Mouse (Mus musculus) spleen, adult 2 months (tissue): ENCODE data around the gene Cd5. TPM values are rescaled to one million over a fixed set of nuclear protein-coding genes. Genes with fewer than 3 reads are reported as not detected.

ENCODE experiments used
- DNase-seq, 2 experiments: peaks; one replicate each; pipeline versions ENCODE4 v3.0.0 to v3.0.0-alpha.2; 2012 to 2021; ENCODE audit warnings: low spot score in 2 of 2, low read depth in 1 of 2
- H3K27ac ChIP-seq: fragments of 200-500 bp; 2 replicates; pipeline ENCODE4 v1.5.1; 2012; ENCODE audit warnings: low read length, inconsistent platforms; ENCODE audit not compliant: insufficient read depth
- H3K27me3 ChIP-seq: fragments of 200-500 bp; 2 replicates; pipeline ENCODE4 v1.6.1; 2012; ENCODE audit warnings: mild to moderate bottlenecking, moderate library complexity, low read length, inconsistent platforms; ENCODE audit not compliant: control insufficient read depth, insufficient read depth
- H3K36me3 ChIP-seq: fragments of 200-500 bp; 2 replicates; pipeline ENCODE4 v1.6.1; 2012; ENCODE audit warnings: mild to moderate bottlenecking, low read length, inconsistent platforms; ENCODE audit not compliant: control insufficient read depth, insufficient read depth
- H3K4me1 ChIP-seq: fragments of 200-500 bp; 2 replicates; pipeline ENCODE4 v1.6.1; 2011; ENCODE audit warnings: inconsistent platforms; ENCODE audit not compliant: control insufficient read depth, insufficient read depth, insufficient read length
- H3K4me3 ChIP-seq: fragments of 200-500 bp; 2 replicates; pipeline ENCODE4 v1.5.1; 2011; ENCODE audit warnings: mild to moderate bottlenecking, inconsistent platforms; ENCODE audit not compliant: insufficient read depth, insufficient read length; ENCODE audit errors: extremely low read depth
- CTCF ChIP-seq: fragments of 200-500 bp; IDR thresholded peaks from 2 replicates; pipeline ENCODE4 v1.5.1; 2011; ENCODE audit warnings: mild to moderate bottlenecking, inconsistent platforms; ENCODE audit not compliant: insufficient read depth, insufficient read length, insufficient replicate concordance; ENCODE audit errors: extremely low read depth
- POLR2A ChIP-seq: fragments of 200-500 bp; IDR thresholded peaks from 2 replicates; pipeline ENCODE4 v1.6.1; 2011; ENCODE audit warnings: low read depth, low read length, inconsistent platforms
- WGBS: fragments of 180-500 bp; shearing (Covaris S2); methylation state at CpG from one replicate; pipeline ENCODE4 v1.1.7; 2018; 5-methylcytosine and 5-hydroxymethylcytosine counted together
- polyA plus RNA-seq: library from polyadenylated mRNA; depleted of rRNA; stranded (reverse); fragments of >200 nt; gene quantifications from 2 replicates; pipeline ENCODE4 v1.2.3, GENCODE M21; 2012

Gene Cd5
- polyA plus RNA-seq, 1 experiment, result 35.2 TPM

DNA sequence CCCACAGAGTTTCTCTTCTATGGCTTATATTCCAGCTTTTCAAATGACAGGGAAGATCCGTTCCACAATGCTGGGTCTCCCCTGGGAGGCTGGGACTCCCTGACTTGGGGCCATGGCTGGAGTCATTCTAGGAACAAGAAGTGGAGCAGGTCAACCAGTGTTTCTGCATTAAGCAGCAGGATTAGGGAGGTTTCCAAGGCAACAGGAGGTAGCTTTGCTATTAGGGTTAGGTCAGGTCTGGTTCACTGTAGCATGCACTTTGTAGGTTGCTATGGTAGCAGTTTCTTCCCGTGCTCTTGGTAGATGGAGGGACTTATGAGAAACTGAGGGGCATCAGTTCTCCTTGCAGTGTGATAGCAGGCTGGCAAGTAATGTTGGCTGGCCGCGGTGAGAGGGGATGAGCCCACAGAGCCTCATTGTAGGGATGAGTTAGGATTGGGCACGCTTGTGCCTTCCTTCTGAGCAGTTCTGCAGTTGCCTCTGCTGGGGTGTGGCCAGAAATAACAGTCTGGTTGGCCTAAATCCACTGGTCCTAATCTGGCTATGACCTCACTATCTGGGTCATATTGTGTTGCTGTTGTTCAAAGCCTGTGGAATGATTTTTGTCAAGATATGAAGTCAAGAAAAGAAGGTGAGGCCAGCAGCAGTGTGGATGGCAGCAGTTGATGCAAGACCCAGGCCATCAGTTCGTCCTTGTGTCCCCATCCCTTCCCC is 37.6 kb downstream of the Cd5 start:
- WGBS, result 74% methylated on average over 6 of the region's 6 CpGs

GRCm38 (mm10) chr19:10699851-10700250 is 39.0 kb downstream of the Cd5 start:
- H3K36me3 ChIP-seq, result no peaks in the 10 kb centered on the region
- no peak for DNase-seq
- H3K27me3 ChIP-seq, result no peaks in the 10 kb centered on the region
- TF ChIP-seq POLR2A (no peak), CTCF (no peak)
- WGBS, result 83% methylated on average over 9 of the region's 9 CpGs
- H3K4me1 ChIP-seq, result peaks cover 31% of the 10 kb centered on the region; the same call in 1 of the 2 replicates
- H3K27ac ChIP-seq, result no peak overlapping the region
- no peak overlapping the region for H3K4me3 ChIP-seq

More for the DNA sequence above, 37.6 kb downstream of the Cd5 start:
- H3K36me3 ChIP-seq, result no peaks in the 10 kb centered on the region
- no peak overlapping the region for H3K4me3 ChIP-seq
- H3K27me3 ChIP-seq, result no peaks in the 10 kb centered on the region
- peaks cover 25% of the 10 kb centered on the region; the same call in 1 of the 2 replicates for H3K4me1 ChIP-seq
- TF ChIP-seq CTCF, result no peak
- no peak for TF ChIP-seq POLR2A
- no peak overlapping the region for H3K27ac ChIP-seq
- no peak for DNase-seq

DNA sequence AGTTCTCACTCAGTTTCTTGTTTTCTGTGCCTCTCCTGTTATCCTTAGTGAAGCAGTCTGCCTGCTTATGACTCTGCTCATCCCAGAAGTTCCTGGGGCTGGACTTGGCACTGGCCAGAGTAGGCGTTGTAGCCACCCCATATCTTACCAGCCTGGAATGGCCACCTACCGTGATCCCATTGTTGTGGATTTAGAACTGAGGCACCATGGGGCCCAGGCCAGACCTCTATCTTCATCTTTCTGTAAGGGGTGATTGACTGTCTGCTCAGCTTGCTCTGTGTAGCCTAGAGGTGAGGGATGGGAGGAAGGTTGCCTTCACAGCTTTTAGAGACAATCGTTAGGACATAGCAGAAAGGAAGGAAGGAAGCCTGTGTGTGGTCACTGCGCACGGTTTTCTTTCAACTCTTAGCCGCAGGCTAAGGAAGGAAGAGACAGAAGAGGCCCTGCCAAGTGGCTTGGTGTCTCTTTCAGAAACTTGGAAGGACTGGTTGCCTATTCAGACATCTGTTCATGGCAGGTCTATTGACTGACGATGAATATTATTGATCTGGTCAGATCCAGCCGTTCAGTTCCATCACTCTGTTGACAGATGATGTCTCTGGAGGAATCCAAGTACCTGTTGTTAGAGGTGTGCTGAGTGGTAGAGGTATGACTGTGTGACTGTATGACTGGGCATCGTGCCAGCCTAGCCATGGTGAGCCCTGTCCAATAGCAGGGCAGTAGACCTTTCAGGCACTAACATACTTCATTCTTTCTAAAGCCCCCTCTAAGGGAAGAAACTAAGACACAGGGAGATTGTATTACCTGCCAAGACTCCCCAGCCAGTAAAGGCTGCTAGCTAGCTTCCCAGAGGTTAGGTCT is 40.4 kb downstream of the Cd5 start:
- WGBS, result 19% methylated on average over 9 of the region's 9 CpGs
- H3K4me3 ChIP-seq, result no peak overlapping the region
- no peak for TF ChIP-seq CTCF
- H3K27ac ChIP-seq, result peak overlapping the region; percentile 16
- H3K27me3 ChIP-seq, result no peaks in the 10 kb centered on the region
- H3K36me3 ChIP-seq, result no peaks in the 10 kb centered on the region
- H3K4me1 ChIP-seq, result peaks cover 36% of the 10 kb centered on the region; the same call in 1 of the 2 replicates
- no peak for DNase-seq

DNA sequence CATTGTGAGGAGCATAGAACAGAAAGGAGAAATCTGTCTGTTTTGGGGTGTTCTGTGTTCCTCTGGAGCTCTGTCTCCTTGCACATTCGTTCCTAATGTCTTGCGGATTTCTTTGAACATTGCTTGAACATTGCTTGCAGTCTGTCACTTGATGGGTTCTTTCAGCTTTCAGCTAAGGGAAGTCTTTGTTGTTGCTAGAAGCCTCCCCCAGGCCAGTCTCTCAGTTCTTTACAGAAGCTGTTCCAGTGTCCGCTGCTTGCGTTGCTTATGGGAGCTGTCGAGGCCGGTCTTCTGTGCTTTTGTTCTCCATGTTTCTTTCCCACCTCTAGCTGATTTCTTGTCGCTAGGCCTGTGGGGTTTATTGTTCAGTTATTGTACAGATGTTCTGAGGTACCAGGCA is 43.0 kb downstream of the Cd5 start:
- H3K27me3 ChIP-seq, result no peaks in the 10 kb centered on the region
- H3K4me1 ChIP-seq, result peaks cover 32% of the 10 kb centered on the region; the same call in 1 of the 2 replicates
- 75% methylated on average over 7 of the region's 7 CpGs for whole genome bisulfite sequencing
- 0 out of 2 replicates have a peak overlapping the region, but pooled peaks have one; percentile 8 for H3K27ac ChIP-seq
- no peaks in the 10 kb centered on the region for H3K36me3 ChIP-seq
- no peak for DNase-seq
- TF ChIP-seq POLR2A (no peak), CTCF (no peak)
- H3K4me3 ChIP-seq, result no peak overlapping the region

- H3K27ac ChIP-seq, result peak overlapping the region; percentile 45
- H3K27me3 ChIP-seq, result no peaks in the 10 kb centered on the region
- H3K36me3 ChIP-seq, result no peaks in the 10 kb centered on the region
- 45% methylated on average over 10 of the region's 10 CpGs for WGBS
- peaks cover 26% of the 10 kb centered on the region; the same call in 1 of the 2 replicates for H3K4me1 ChIP-seq
- no peak overlapping the region for H3K4me3 ChIP-seq
- TF ChIP-seq POLR2A (no peak), CTCF (no peak)
- DNase-seq, result no peak
Observed at GRCm38 (mm10) chr19:10693926-10694682, 44.7 kb downstream of the Cd5 start.

DNA sequence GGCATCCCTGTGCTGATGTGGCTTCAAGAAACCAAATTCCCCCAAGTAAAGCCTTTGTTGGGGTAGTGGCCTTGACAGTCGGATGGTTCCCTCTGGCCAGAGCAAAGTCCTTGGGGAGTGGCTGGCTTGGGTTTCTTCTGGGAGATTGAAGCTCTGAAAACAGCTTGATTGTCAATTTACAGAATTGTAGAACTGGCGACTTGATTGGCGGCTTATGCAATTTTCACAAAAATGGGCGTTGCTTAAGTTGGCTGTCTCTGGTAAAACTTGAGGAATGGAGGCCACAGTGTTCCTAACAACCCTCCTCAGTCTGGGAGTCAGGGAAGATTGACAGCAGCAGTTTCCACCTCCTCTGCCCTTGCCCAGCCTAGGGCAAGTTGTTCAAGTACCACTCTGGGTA is 46.4 kb downstream of the Cd5 start:
- Histone ChIP-seq H3K36me3 (no peaks in the 10 kb centered on the region), H3K4me1 (peaks cover 18% of the 10 kb centered on the region), H3K27me3 (no peaks in the 10 kb centered on the region), H3K4me3 (no peak overlapping the region), H3K27ac (no peak overlapping the region)
- no peak for DNase-seq
- no peak for TF ChIP-seq CTCF
- TF ChIP-seq POLR2A, result no peak
- 85% methylated on average over 4 of the region's 4 CpGs for whole genome bisulfite sequencing

DNA sequence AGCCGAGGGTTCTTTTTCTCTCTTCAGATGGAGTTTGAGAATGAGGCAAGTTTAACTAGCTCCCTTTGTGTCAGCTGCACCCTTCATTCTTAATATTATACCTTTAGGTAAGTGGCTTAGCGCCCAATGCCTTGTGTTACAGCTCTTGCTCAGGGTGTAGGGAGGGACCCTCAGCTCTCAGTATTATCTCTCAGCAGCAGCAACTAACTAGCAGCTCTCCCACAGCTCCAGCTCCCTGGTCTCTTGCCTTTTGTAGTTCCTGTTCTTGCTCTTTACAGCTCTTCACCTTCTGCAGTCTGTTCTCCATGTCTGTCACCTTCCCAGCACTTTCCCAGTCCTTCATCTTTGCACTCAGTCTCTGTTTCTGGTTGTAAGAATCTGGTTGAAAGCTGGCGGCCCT is 47.1 kb downstream of the Cd5 start:
- H3K4me3 ChIP-seq, result no peak overlapping the region
- no peak for TF ChIP-seq POLR2A
- TF ChIP-seq CTCF, result no peak

More for the DNA sequence above, 47.1 kb downstream of the Cd5 start:
- Histone ChIP-seq H3K36me3 (no peaks in the 10 kb centered on the region), H3K27me3 (no peaks in the 10 kb centered on the region), H3K27ac (no peak overlapping the region), H3K4me1 (peaks cover 18% of the 10 kb centered on the region)
- no peak for DNase-seq
- WGBS, result 69% methylated on average over 3 of the region's 3 CpGs
